Mouse (Mus musculus): ENCODE data around the gene Ift27. TPM values are rescaled to one million over a fixed set of nuclear protein-coding genes. Genes with fewer than 3 reads are reported as not detected.

The Ift27 gene
- polyA plus RNA-seq, 1 experiment from 2014 or later, result 94.3 TPM

DNA sequence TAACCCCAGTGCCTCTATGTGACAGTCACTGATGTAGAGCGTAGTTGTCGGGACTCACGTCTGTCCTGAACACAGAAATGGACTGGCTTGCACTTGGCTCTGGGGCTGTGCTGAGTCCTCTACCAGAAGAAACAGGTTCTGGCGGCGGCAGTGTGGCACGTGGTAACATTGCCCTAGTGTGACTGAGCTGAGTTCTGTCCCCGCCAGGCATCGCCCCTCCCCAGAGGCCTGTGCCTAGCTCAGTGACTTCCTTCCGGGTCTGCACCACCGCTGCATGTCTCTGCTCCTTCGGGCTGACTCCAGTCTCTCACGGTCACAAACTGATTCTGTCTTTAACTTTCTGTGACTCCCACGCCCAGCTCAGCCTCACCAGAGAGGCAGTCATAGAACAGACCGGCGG is 3.2 kb downstream of the Ift27 start:
- Histone ChIP-seq H3K4me3 (no peak overlapping the region), H3K27ac (no peak overlapping the region), H3K9me3 (no peaks in the 10 kb centered on the region), H3K4me2 (no peak overlapping the region), H3K27me3 (no peaks in the 10 kb centered on the region), H3K36me3 (peaks cover 21% of the 10 kb centered on the region), H3K9ac (no peak overlapping the region), H3K4me1 (peaks cover 20% of the 10 kb centered on the region)
- WGBS, result 88% methylated on average over 15 of the region's 15 CpGs
- no peak for ATAC-seq (ENCODE audit: insufficient number of reproducible peaks, insufficient read depth, low FRiP score, low TSS enrichment, low read depth)

DNA sequence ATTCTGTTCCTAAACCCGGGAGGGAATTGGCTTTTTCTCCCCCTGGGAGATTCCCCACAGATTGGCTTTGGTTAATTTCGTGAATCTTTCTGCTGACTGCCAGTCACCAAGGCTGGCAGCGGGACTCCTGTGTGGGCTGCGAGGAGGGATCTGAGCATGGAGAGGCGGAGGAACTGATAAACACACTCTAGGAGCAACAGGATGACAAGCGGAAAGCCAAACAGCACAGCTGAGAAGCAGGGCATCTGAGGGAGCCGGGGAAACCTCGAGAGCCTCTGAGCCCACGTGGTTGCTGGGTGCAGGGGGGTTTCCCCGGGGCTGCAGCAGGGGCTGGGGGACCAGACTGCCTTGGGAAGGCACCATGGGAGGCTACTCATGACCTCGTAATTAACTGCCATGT is 4.3 kb downstream of the Ift27 start:
- 82% methylated on average over 11 of the region's 11 CpGs for WGBS
- ATAC-seq (ENCODE audit: insufficient number of reproducible peaks, insufficient read depth, low FRiP score, low TSS enrichment, low read depth), result no peak
- H3K27me3 ChIP-seq, result no peaks in the 10 kb centered on the region
- peaks cover 23% of the 10 kb centered on the region for H3K36me3 ChIP-seq
- no peak overlapping the region for H3K4me3 ChIP-seq
- 0 out of 2 replicates have a peak overlapping the region, but pooled peaks have one; percentile 27 for H3K9ac ChIP-seq
- H3K9me3 ChIP-seq, result no peaks in the 10 kb centered on the region
- H3K4me2 ChIP-seq, result no peak overlapping the region
- H3K4me1 ChIP-seq, result peaks cover 14% of the 10 kb centered on the region
- H3K27ac ChIP-seq, result no peak overlapping the region

- peaks cover 44% of the 10 kb centered on the region for H3K36me3 ChIP-seq
- ATAC-seq (ENCODE audit: insufficient number of reproducible peaks, insufficient read depth, low FRiP score, low TSS enrichment, low read depth), result no peak
- peaks cover 4% of the 10 kb centered on the region; the same call in 1 of the 2 replicates for H3K4me1 ChIP-seq
- WGBS, result 86% methylated on average over 4 of the region's 4 CpGs
- no peak overlapping the region for H3K4me3 ChIP-seq
- no peaks in the 10 kb centered on the region for H3K27me3 ChIP-seq
- H3K4me2 ChIP-seq, result no peak overlapping the region
- no peaks in the 10 kb centered on the region for H3K9me3 ChIP-seq
- H3K27ac ChIP-seq, result no peak overlapping the region
- H3K9ac ChIP-seq, result 0 out of 2 replicates have a peak overlapping the region, but pooled peaks have one; percentile 22
Measured at GRCm38 (mm10) chr15:78165292-78165691, 8.6 kb downstream of the Ift27 start.

DNA sequence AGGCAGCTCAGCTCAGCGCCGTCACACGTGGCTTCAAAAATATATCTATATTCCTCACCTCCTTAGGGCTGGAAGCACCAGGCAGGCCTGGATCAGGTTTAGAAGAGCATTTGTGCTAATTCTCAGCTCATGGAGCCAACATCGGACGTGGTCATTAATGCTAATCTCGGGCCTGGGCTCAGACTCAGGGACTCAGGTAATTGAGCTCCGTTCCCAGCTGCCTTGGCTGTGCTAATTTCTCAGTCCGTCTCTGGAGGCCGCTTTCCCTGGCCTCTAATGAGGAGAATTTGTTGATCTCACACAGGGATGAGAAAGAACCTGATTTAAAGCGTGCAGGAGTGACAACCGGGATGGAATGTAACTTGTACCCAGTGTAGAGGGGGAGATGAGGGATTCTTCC is 9.4 kb downstream of the Ift27 start:
- WGBS, result 80% methylated on average over 11 of the region's 11 CpGs
- Histone ChIP-seq H3K36me3 (peaks cover 44% of the 10 kb centered on the region), H3K4me2 (no peak overlapping the region), H3K4me1 (peaks cover 4% of the 10 kb centered on the region; the same call in 1 of the 2 replicates), H3K9me3 (no peaks in the 10 kb centered on the region), H3K27me3 (no peaks in the 10 kb centered on the region), H3K27ac (no peak overlapping the region), H3K4me3 (no peak overlapping the region), H3K9ac (no peak overlapping the region)
- no peak for ATAC-seq (ENCODE audit: insufficient number of reproducible peaks, insufficient read depth, low FRiP score, low TSS enrichment, low read depth)

DNA sequence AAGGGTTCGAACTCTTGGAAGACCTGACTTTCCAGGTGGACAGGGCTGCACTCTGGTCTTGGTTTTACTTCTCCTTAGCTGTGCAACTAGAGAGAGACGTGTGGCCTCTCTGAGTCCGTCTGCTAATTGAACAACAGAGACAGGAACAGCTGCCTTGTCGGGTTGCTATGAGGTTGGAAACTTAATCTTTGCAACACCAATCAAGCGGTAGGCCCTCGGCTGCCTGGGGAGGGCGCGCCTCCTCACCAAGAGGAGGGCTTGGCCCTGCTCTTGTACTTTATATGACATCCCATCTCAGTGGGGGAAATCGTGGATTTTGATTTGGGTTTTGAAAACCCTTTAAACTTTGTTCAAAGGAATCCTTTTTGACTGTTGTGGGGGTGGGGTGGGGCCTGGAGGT is 12.0 kb downstream of the Ift27 start:
- Histone ChIP-seq H3K9me3 (no peaks in the 10 kb centered on the region), H3K4me3 (no peak overlapping the region), H3K36me3 (peaks cover 36% of the 10 kb centered on the region), H3K4me1 (peaks cover 4% of the 10 kb centered on the region; the same call in 1 of the 2 replicates), H3K27ac (no peak overlapping the region), H3K4me2 (no peak overlapping the region), H3K9ac (no peak overlapping the region), H3K27me3 (no peaks in the 10 kb centered on the region)
- no peak for ATAC-seq (ENCODE audit: insufficient number of reproducible peaks, insufficient read depth, low FRiP score, low TSS enrichment, low read depth)
- WGBS, result 67% methylated on average over 9 of the region's 9 CpGs

GRCm38 (mm10) chr15:78158335-78158734 is 15.6 kb downstream of the Ift27 start:
- Histone ChIP-seq H3K27ac (no peak overlapping the region), H3K9ac (no peak overlapping the region), H3K4me1 (peaks cover 4% of the 10 kb centered on the region; the same call in 1 of the 2 replicates), H3K4me3 (no peak overlapping the region), H3K4me2 (no peak overlapping the region), H3K36me3 (peaks cover 10% of the 10 kb centered on the region), H3K27me3 (no peaks in the 10 kb centered on the region), H3K9me3 (no peaks in the 10 kb centered on the region)
- 83% methylated on average over 3 of the region's 5 CpGs for WGBS
- no peak for ATAC-seq (ENCODE audit: insufficient number of reproducible peaks, insufficient read depth, low FRiP score, low TSS enrichment, low read depth)

DNA sequence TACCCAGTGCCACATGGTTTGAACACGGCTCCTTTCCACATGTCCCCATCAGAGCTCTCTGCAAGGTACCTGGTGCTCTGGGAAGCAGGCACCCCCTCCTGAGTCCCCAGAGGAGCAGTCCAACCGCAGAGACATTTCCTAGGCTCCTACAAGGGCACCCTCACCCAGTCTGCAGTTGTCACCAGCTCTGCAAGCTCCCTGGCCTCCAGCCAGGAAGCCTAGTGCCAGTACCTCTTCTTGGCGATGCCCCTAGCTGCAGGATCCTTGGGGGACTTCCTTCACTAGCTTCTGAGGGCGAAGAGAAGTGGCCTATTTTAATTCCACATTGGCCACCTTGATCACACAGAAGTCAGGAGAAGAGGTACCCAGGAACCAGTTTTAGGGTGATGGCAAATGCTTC is 16.1 kb downstream of the Ift27 start:
- peaks cover 4% of the 10 kb centered on the region; the same call in 1 of the 2 replicates for H3K4me1 ChIP-seq
- ATAC-seq (ENCODE audit: insufficient number of reproducible peaks, insufficient read depth, low FRiP score, low TSS enrichment, low read depth), result no peak
- 76% methylated on average over 4 of the region's 4 CpGs for WGBS

GRCm38 (mm10) chr15:78157330-78157729 is 16.6 kb downstream of the Ift27 start:
- Histone ChIP-seq H3K27ac (no peak overlapping the region), H3K4me2 (no peak overlapping the region), H3K4me1 (peaks cover 1% of the 10 kb centered on the region; the same call in 1 of the 2 replicates), H3K9me3 (no peaks in the 10 kb centered on the region), H3K4me3 (no peak overlapping the region), H3K27me3 (no peaks in the 10 kb centered on the region), H3K9ac (no peak overlapping the region), H3K36me3 (peaks cover 5% of the 10 kb centered on the region; the same call in 1 of the 2 replicates)
- ATAC-seq (ENCODE audit: insufficient number of reproducible peaks, insufficient read depth, low FRiP score, low TSS enrichment, low read depth), result no peak
- WGBS, result 80% methylated on average over 8 of the region's 8 CpGs

More for the DNA sequence above, 16.1 kb downstream of the Ift27 start:
- Histone ChIP-seq H3K27ac (no peak overlapping the region), H3K9ac (no peak overlapping the region), H3K4me3 (no peak overlapping the region), H3K4me2 (no peak overlapping the region), H3K9me3 (no peaks in the 10 kb centered on the region), H3K36me3 (peaks cover 5% of the 10 kb centered on the region), H3K27me3 (no peaks in the 10 kb centered on the region)

- H3K27me3 ChIP-seq, result no peaks in the 10 kb centered on the region
- H3K4me1 ChIP-seq, result no peaks in the 10 kb centered on the region
- no peak overlapping the region for H3K4me2 ChIP-seq
- ATAC-seq (ENCODE audit: insufficient number of reproducible peaks, insufficient read depth, low FRiP score, low TSS enrichment, low read depth), result no peak
- H3K36me3 ChIP-seq, result no peaks in the 10 kb centered on the region
- WGBS, result 86% methylated on average over 6 of the region's 6 CpGs
- no peaks in the 10 kb centered on the region for H3K9me3 ChIP-seq
- H3K27ac ChIP-seq, result no peak overlapping the region
- no peak overlapping the region for H3K9ac ChIP-seq
- no peak overlapping the region for H3K4me3 ChIP-seq
Measured at GRCm38 (mm10) chr15:78155421-78155820, 18.5 kb downstream of the Ift27 start.

- H3K4me2 ChIP-seq, result no peak overlapping the region
- no peaks in the 10 kb centered on the region for H3K4me1 ChIP-seq
- H3K27me3 ChIP-seq, result no peaks in the 10 kb centered on the region
- ATAC-seq (ENCODE audit: insufficient number of reproducible peaks, insufficient read depth, low FRiP score, low TSS enrichment, low read depth), result no peak
- H3K4me3 ChIP-seq, result no peak overlapping the region
- no peaks in the 10 kb centered on the region for H3K9me3 ChIP-seq
- WGBS, result 46% methylated on average over 11 of the region's 11 CpGs
- H3K27ac ChIP-seq, result no peak overlapping the region
- no peak overlapping the region for H3K9ac ChIP-seq
- no peaks in the 10 kb centered on the region for H3K36me3 ChIP-seq
Measured at GRCm38 (mm10) chr15:78153045-78153775, 20.7 kb downstream of the Ift27 start.

GRCm38 (mm10) chr15:78148565-78148964 is 25.3 kb downstream of the Ift27 start:
- H3K4me2 ChIP-seq, result no peak overlapping the region
- H3K4me1 ChIP-seq, result no peaks in the 10 kb centered on the region
- whole genome bisulfite sequencing, result 71% methylated on average over 7 of the region's 7 CpGs
- no peak overlapping the region for H3K27ac ChIP-seq
- H3K4me3 ChIP-seq, result no peak overlapping the region
- no peaks in the 10 kb centered on the region for H3K27me3 ChIP-seq
- H3K9ac ChIP-seq, result no peak overlapping the region
- no peaks in the 10 kb centered on the region for H3K36me3 ChIP-seq
- no peaks in the 10 kb centered on the region for H3K9me3 ChIP-seq
- ATAC-seq (ENCODE audit: insufficient number of reproducible peaks, insufficient read depth, low FRiP score, low TSS enrichment, low read depth), result no peak

DNA sequence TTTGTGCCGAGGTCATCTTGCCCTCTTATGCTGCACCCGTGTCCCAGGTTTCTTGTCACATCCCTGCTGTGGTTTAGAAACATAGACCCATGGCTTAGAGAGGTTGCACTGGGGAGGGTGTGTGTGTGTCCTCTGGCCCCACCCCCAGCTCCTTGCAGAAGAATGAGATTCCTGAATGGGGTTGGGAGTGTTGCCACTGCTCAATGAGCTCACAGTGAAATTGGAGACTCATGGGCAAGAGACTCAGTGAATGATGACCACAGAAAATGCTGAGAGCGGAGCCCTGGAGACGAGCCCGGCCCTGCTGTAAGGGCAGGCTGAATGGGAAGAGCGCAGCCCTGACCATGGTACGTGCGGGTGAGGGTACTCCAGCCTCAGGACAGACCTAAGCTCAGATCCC is 33.7 kb downstream of the Ift27 start:
- Histone ChIP-seq H3K4me2 (no peak overlapping the region), H3K9ac (no peak overlapping the region), H3K27me3 (peaks cover 4% of the 10 kb centered on the region; the same call in 1 of the 2 replicates), H3K4me3 (no peak overlapping the region), H3K4me1 (no peaks in the 10 kb centered on the region), H3K27ac (no peak overlapping the region), H3K9me3 (no peaks in the 10 kb centered on the region), H3K36me3 (no peaks in the 10 kb centered on the region)
- ATAC-seq (ENCODE audit: insufficient number of reproducible peaks, insufficient read depth, low FRiP score, low TSS enrichment, low read depth), result no peak
- 60% methylated on average over 8 of the region's 8 CpGs for WGBS
